Mouse (Mus musculus) MEL (cell line): ENCODE results near the gene Olfr91. TPM values are rescaled to one million over a fixed set of nuclear protein-coding genes. Genes with fewer than 3 reads are reported as not detected.

Source experiments
- DNase-seq: peaks from one replicate; pipeline ENCODE4 v3.0.0; 2011; ENCODE audit warnings: low read depth, low spot score
- H3K27ac ChIP-seq: 2 replicates; pipeline ENCODE4 v1.5.1; 2012; ENCODE audit warnings: low read depth, mild to moderate bottlenecking, control low read depth, low read length, moderate library complexity; ENCODE audit not compliant: control insufficient read depth
- H3K27me3 ChIP-seq, 2 experiments: fragments of 150-350 bp in 1 of 2; sonication (generic) in 1 of 2; 2 replicates each; pipeline ENCODE4 v1.6.1; 2012; ENCODE audit warnings: low read length in 2 of 2, mild to moderate bottlenecking in 2 of 2, improper control_type of control experiment in 1 of 2, moderate library complexity in 1 of 2; ENCODE audit not compliant: insufficient read depth in 2 of 2, control insufficient read depth in 1 of 2
- H3K36me3 ChIP-seq, 2 experiments: 2 replicates each; pipeline ENCODE4 v1.6.1; 2012 to 2014; ENCODE audit warnings: low read length in 2 of 2, improper control_type of control experiment in 1 of 2, inconsistent platforms in 1 of 2, mild to moderate bottlenecking in 1 of 2; ENCODE audit not compliant: insufficient read depth in 2 of 2, control insufficient read depth in 1 of 2
- H3K4me1 ChIP-seq, 2 experiments: fragments of 150-350 bp in 1 of 2; sonication (generic) in 1 of 2; 2 replicates each; pipeline ENCODE4 v1.6.1; 2012; ENCODE audit warnings: low read length in 2 of 2, improper control_type of control experiment in 1 of 2, mild to moderate bottlenecking in 1 of 2; ENCODE audit not compliant: insufficient read depth in 2 of 2, control insufficient read depth in 1 of 2
- H3K4me3 ChIP-seq, 2 experiments: fragments of 150-350 bp in 1 of 2; sonication (generic) in 1 of 2; 2 replicates each; pipeline ENCODE4 v1.5.1; 2012; ENCODE audit warnings: low read depth in 2 of 2, low read length in 2 of 2, mild to moderate bottlenecking in 2 of 2, moderate library complexity in 2 of 2, control low read depth in 1 of 2, improper control_type of control experiment in 1 of 2; ENCODE audit not compliant: control insufficient read depth in 1 of 2, insufficient read depth in 1 of 2
- H3K79me2 ChIP-seq: 2 replicates; pipeline ENCODE4 v1.6.1; 2012; ENCODE audit warnings: mild to moderate bottlenecking, low read length, moderate library complexity; ENCODE audit not compliant: control insufficient read depth, poor library complexity, insufficient read depth
- H3K9ac ChIP-seq: 2 replicates; pipeline ENCODE4 v1.6.1; 2012; ENCODE audit warnings: low read depth, mild to moderate bottlenecking, control low read depth, low read length, moderate library complexity; ENCODE audit not compliant: control insufficient read depth, poor library complexity, severe bottlenecking
- H3K9me3 ChIP-seq: fragments of 150-350 bp; sonication (generic); replicated peaks from 2 replicates; pipeline ENCODE4 v1.6.1; 2012; ENCODE audit warnings: mild to moderate bottlenecking, low read length, improper control_type of control experiment, moderate library complexity; ENCODE audit not compliant: insufficient read depth
- BHLHE40 ChIP-seq: IDR thresholded peaks from 2 replicates; pipeline ENCODE4 v1.6.1; 2012; ENCODE audit warnings: low read depth, mild to moderate bottlenecking, inconsistent platforms, low read length, improper control_type of control experiment, borderline replicate concordance
- CHD1 ChIP-seq: IDR thresholded peaks from 2 replicates; pipeline ENCODE4 v1.6.1; 2012; ENCODE audit warnings: low read depth, mild to moderate bottlenecking, inconsistent platforms, low read length, improper control_type of control experiment
- CHD2 ChIP-seq: IDR thresholded peaks from 2 replicates; pipeline ENCODE4 v1.6.1; 2011; ENCODE audit warnings: low read length, improper control_type of control experiment
- CTCF ChIP-seq, 3 experiments: IDR thresholded peaks in 2 of 3; conservative IDR thresholded peaks in 1 of 3; 2 replicates each; pipeline ENCODE4 v1.5.1; 2011 to 2012; ENCODE audit warnings: low read length in 3 of 3, low read depth in 2 of 3, mild to moderate bottlenecking in 2 of 3, improper control_type of control experiment in 1 of 3, inconsistent platforms in 1 of 3, mixed read lengths in 1 of 3, moderate library complexity in 1 of 3; ENCODE audit not compliant: control insufficient read depth in 1 of 3, insufficient read depth in 1 of 3, poor library complexity in 1 of 3, severe bottlenecking in 1 of 3
- E2F4 ChIP-seq: IDR thresholded peaks from 2 replicates; pipeline ENCODE4 v1.6.1; 2011; ENCODE audit warnings: low read depth, low read length, improper control_type of control experiment, borderline replicate concordance
- GABPA ChIP-seq: IDR thresholded peaks from 2 replicates; pipeline ENCODE4 v1.6.1; 2012; ENCODE audit warnings: low read depth, mild to moderate bottlenecking, inconsistent platforms, low read length, improper control_type of control experiment, moderate library complexity
- GATA1 ChIP-seq: IDR thresholded peaks from 2 replicates; pipeline ENCODE4 v1.6.1; 2011; ENCODE audit warnings: low read depth, low read length, improper control_type of control experiment
- KAT2A ChIP-seq: conservative IDR thresholded peaks from 2 replicates; pipeline ENCODE4 v1.6.1; 2012; ENCODE audit warnings: low read depth, low read length, improper control_type of control experiment, inconsistent platforms
- MAFK ChIP-seq: IDR thresholded peaks from 2 replicates; pipeline ENCODE4 v1.6.1; 2011; ENCODE audit warnings: low read depth, mild to moderate bottlenecking, low read length, improper control_type of control experiment, borderline replicate concordance
- MEF2A ChIP-seq: IDR thresholded peaks from 2 replicates; pipeline ENCODE4 v1.6.1; 2014; ENCODE audit warnings: low read depth, mild to moderate bottlenecking, inconsistent platforms, low read length, improper control_type of control experiment; ENCODE audit not compliant: poor library complexity, insufficient replicate concordance, severe bottlenecking; ENCODE audit errors: extremely low read depth
- MXI1 ChIP-seq: IDR thresholded peaks from 2 replicates; pipeline ENCODE4 v1.6.1; 2011; ENCODE audit warnings: mild to moderate bottlenecking, low read depth, low read length, improper control_type of control experiment
- MYB ChIP-seq: IDR thresholded peaks from 2 replicates; pipeline ENCODE4 v1.6.1; 2011; ENCODE audit warnings: mild to moderate bottlenecking, low read depth, low read length, improper control_type of control experiment
- NRF1 ChIP-seq: IDR thresholded peaks from 2 replicates; pipeline ENCODE4 v1.6.1; 2014; ENCODE audit warnings: low read depth, mild to moderate bottlenecking, inconsistent platforms, low read length, improper control_type of control experiment, moderate library complexity; ENCODE audit not compliant: poor library complexity, insufficient read depth, severe bottlenecking
- POLR2A ChIP-seq, 2 experiments: IDR thresholded peaks; 2 replicates each; pipeline ENCODE4 v1.6.1; 2011 to 2012; ENCODE audit warnings: low read length in 2 of 2, mild to moderate bottlenecking in 2 of 2, control low read depth in 1 of 2, improper control_type of control experiment in 1 of 2, low read depth in 1 of 2, moderate library complexity in 1 of 2; ENCODE audit not compliant: control insufficient read depth in 1 of 2, insufficient read depth in 1 of 2, poor library complexity in 1 of 2
- POLR2AphosphoS2 ChIP-seq: IDR thresholded peaks from 2 replicates; pipeline ENCODE4 v1.6.1; 2011; ENCODE audit warnings: low read length, improper control_type of control experiment
- SIN3A ChIP-seq: IDR thresholded peaks from 2 replicates; pipeline ENCODE4 v1.6.1; 2012; ENCODE audit warnings: low read length, improper control_type of control experiment, inconsistent platforms
- TAL1 ChIP-seq: IDR thresholded peaks from 2 replicates; pipeline ENCODE4 v1.6.1; 2012; ENCODE audit warnings: mild to moderate bottlenecking, inconsistent platforms, low read length, moderate library complexity, mixed read lengths
- TBP ChIP-seq: IDR thresholded peaks from 2 replicates; pipeline ENCODE4 v1.8.0; 2011; ENCODE audit warnings: low read depth, low read length, improper control_type of control experiment
- USF1 ChIP-seq: IDR thresholded peaks from 2 replicates; pipeline ENCODE4 v1.6.1; 2014; ENCODE audit warnings: low read depth, mild to moderate bottlenecking, inconsistent platforms, low read length, improper control_type of control experiment, moderate library complexity
- USF2 ChIP-seq, 2 experiments: IDR thresholded peaks; 2 replicates each; pipeline ENCODE4 v1.6.1; 2011 to 2012; ENCODE audit warnings: improper control_type of control experiment in 2 of 2, low read length in 2 of 2, borderline replicate concordance in 1 of 2, inconsistent platforms in 1 of 2, low read depth in 1 of 2, mild to moderate bottlenecking in 1 of 2; ENCODE audit not compliant: insufficient read depth in 1 of 2
- ZC3H11A ChIP-seq: IDR thresholded peaks from 2 replicates; pipeline ENCODE4 v1.6.1; 2012; ENCODE audit warnings: low read depth, mild to moderate bottlenecking, inconsistent platforms, low read length, improper control_type of control experiment
- polyA plus RNA-seq, 2 experiments: library from polyadenylated mRNA; stranded (reverse) in 1 of 2; unstranded in 1 of 2; fragments of >175 nt in 1 of 2; fragments of >200 nt in 1 of 2; gene quantifications; 2 replicates each; pipeline versions ENCODE4 v1.2.1 to v1.2.4; 2012; ENCODE audit warnings: low replicate concordance in 2 of 2, low read depth in 1 of 2; ENCODE audit not compliant: insufficient read length in 2 of 2, insufficient read depth in 1 of 2, missing spikeins in 1 of 2
- total RNA-seq: library from RNA; depleted of rRNA; stranded (reverse); fragments of 300-350 nt; gene quantifications from 2 replicates; pipeline ENCODE4 v1.2.3, GENCODE M21; 2012

Gene Olfr91
- total and polyA plus RNA-seq, 3 experiments, result not detected

DNA sequence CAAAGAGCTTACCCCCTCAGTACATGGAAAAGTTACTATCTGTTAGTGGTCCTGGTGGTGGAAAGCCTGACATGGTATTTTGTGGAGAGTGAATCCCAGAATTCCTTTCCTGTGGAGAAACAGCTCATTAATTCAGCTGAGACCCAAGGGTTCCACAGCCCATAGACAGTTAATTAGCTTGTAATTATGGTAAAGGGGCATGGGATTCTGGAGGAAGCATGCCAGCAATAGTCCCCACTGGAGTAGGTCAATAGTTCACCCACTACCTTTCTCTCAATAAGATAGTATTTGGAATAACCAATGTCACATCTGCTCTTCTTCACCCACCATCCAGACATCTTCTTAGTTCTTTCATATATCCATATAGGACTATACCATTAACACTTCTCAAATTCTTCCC is 9.7 kb downstream of the Olfr91 start, which contains the start of gene Olfr90:
Olfr90 (minus strand) TSS at position 101 of the 400 bp plus-strand sequence.
- no peak for DNase-seq
- H3K36me3 ChIP-seq, result no peaks in the 10 kb centered on the region
- no peak within 1 kb of the TSS for H3K4me3 ChIP-seq
- no peaks in the 10 kb centered on the region for H3K27me3 ChIP-seq
- H3K27ac ChIP-seq, result no peak within 1 kb of the TSS
- no peaks in the 10 kb centered on the region for H3K79me2 ChIP-seq
- H3K9ac ChIP-seq, result no peak within 1 kb of the TSS
- no peak for TF ChIP-seq USF1
- TF ChIP-seq USF2 (IDR thresholded peaks at IDR 0.05; ENCODE audit: borderline replicate concordance in 1 of 2, insufficient read depth in 1 of 2, low read depth in 1 of 2, low read length in 2 of 2), result no peak
- no peak for TF ChIP-seq TBP
- no peak for TF ChIP-seq TAL1
- TF ChIP-seq MEF2A, result no peak
- no peak for TF ChIP-seq BHLHE40
- TF ChIP-seq KAT2A, result no peak
- H3K9me3 ChIP-seq, result no peaks in the 10 kb centered on the region
- no peaks in the 10 kb centered on the region for H3K4me1 ChIP-seq

DNA sequence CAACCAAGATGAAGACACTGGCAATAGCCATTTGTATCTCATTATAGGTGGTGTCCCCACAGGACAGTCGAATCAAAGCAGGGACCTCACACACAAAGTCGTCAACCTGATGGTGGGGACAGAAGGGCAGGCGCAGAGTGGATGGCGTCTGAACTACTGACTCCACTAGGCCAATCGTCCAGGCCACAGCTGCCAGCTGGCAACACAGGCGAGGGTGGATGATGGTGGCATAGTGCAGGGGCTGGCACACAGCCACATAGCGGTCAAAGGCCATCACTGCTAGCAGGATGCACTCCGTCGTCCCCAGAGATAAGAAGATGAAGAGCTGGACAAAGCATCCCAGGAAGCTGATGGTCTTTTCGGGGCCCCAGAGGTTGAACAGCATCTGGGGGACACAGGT is 12.5 kb downstream of the Olfr91 start:
- Histone ChIP-seq H3K4me1 (no peaks in the 10 kb centered on the region), H3K36me3 (no peaks in the 10 kb centered on the region), H3K9me3 (no peaks in the 10 kb centered on the region), H3K9ac (no peak overlapping the region), H3K27me3 (no peaks in the 10 kb centered on the region), H3K27ac (no peak overlapping the region), H3K79me2 (no peaks in the 10 kb centered on the region), H3K4me3 (no peak overlapping the region)
- no peak for DNase-seq
- TF ChIP-seq POLR2AphosphoS2 (no peak), ZC3H11A (no peak), CHD2 (no peak), CHD1 (no peak), POLR2A (IDR thresholded peaks at IDR 0.05; ENCODE audit: control insufficient read depth in 1 of 2, insufficient read depth in 1 of 2, low read depth in 1 of 2, low read length in 2 of 2, poor library complexity in 1 of 2) (no peak), MEF2A (no peak), GATA1 (no peak), KAT2A (no peak), CTCF (IDR thresholded peaks at IDR 0.05 in 2 of 3, conservative IDR thresholded peaks at IDR 0.05 in 1 of 3; ENCODE audit: control insufficient read depth in 1 of 3, insufficient read depth in 1 of 3, low read depth in 2 of 3, low read length in 3 of 3, poor library complexity in 1 of 3, severe bottlenecking in 1 of 3) (no peak), GABPA (no peak), MXI1 (no peak), MYB (no peak), SIN3A (no peak), E2F4 (no peak), NRF1 (no peak), MAFK (no peak), BHLHE40 (no peak)
